Mouse (Mus musculus) ES-E14 (cell line): ENCODE measurements around the gene Fam114a2.
A peak's percentile ranks its signal among the peaks of the same experiment; 100 is the strongest.

Experiments used
- CHD2 ChIP-seq: IDR thresholded peaks from 2 replicates; pipeline ENCODE4 v1.6.1; 2014; ENCODE audit warnings: mild to moderate bottlenecking, low read depth, low read length, inconsistent platforms
- HCFC1 ChIP-seq: IDR thresholded peaks from 2 replicates; pipeline ENCODE4 v1.6.1; 2012; ENCODE audit warnings: low read length, inconsistent platforms, borderline replicate concordance; ENCODE audit not compliant: insufficient read depth
- MAFK ChIP-seq: IDR thresholded peaks from 2 replicates; pipeline ENCODE4 v1.6.1; 2014; ENCODE audit warnings: mild to moderate bottlenecking, low read depth, low read length, inconsistent platforms; ENCODE audit not compliant: insufficient read depth

- TF ChIP-seq MAFK (peak; percentile 77), HCFC1 (no peak), CHD2 (no peak)
These were observed 7.5 kb upstream of the Fam114a2 start for GRCm38 (mm10) chr11:57525900-57526299.
